Mouse (Mus musculus) adipocyte (in vitro differentiated cells): ENCODE results near the gene Rtbdn.

Experiments
- DNase-seq: peaks from one replicate; pipeline ENCODE4 v3.0.0-alpha.2; 2016; ENCODE audit warnings: low spot score

The Rtbdn gene

DNA sequence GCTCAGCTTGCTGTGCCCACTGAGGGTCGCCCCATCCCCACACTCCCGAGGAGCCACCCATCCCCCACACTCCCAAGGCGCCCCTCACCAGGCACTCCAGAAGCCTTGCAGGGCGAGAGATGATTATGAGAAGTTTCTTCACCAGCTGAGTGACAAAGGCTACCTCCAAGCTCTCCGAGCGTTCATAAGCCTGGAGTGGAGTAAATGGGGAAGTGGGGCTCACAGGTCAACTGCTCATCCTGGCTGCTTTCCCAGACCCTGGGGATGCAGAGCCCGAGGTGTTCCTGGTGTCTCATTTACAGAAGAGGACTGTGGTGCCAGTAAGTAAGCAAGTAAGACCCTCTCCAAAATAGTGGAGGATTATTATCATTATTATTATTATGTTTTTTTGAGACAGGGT, 21.2 kb upstream of the Rtbdn start:
- no peak for DNase-seq

DNA sequence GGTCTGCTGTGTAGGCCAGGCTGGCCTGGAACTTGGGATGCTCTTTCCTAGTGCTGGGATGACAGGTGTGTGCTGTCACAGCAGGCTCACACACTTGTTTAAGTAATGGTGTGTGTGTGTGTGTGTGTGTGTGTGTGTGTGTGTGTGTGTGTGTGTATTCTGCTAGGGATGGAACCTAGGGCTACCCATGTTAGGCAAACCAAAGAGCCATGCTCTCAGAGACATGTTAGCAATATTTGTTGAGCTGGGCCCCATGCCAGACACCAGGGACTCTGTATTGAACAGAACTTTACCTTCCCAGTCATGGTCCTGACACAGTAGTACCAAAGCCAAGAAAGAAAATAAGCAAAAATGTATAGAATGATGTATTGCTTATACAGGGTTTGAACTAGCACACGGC, 19.3 kb upstream of the Rtbdn start:
- no peak for DNase-seq

DNA sequence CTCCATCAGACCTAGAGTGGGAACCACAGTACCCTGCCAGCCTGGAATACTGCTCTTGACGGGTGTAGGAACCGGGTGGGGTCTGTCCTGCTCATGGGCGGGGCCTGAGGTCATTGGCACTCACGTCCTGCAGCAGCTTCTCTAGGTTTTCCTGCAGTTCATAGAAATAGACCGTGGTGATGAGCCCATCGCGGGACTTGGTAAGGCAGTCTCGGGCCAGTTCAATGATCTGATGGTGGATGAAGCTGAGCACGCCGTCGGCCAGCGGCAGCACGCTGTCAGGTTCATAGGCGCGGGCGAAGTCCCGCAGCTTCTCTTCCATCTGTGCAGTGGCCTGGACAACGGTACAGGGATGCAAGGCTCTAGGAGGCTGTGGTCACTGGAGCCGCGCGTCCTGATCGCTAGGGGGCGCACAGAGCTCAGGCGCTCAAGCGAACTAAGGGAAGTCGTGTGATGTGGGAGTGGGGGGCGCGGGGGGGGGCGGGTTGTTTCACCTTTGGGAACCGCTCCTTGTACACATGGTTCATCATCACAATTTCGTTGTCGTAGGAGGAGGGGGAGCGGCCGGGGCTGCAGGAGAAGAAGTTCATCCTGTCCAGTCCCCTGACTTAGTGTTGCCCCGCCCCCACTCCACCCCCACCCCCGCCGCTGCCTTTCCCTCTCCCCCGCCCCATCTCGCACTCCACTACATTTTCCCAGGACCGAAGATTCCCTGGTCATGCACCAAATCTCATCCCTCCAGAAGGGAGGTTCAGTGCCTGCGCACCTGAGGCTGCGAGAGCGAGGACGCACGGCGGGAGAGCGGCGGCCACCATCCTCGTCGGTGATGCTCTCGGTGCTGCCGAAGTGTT, 18.1 kb upstream of the Rtbdn start:
- DNase-seq = peak; percentile 62

DNA sequence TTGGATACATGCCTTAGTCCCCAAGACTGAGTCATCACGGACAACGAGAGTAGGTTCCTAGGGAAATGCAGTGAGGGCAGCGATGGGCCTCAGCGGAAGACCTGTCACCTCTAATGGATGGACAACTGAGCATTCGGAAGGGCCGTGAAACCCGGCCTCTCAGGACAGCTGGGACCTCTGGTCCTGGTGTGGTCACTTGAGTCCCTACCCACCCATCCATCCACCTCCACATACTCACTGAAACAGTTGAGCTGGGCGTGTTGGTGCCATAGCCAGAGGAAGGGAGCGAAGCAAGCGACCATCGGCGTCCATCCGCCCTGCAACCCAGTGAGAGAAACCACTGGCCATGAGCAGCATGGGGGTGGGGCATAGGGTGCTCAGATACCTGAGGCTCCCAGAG, 16.2 kb upstream of the Rtbdn start:
- no peak for DNase-seq

DNA sequence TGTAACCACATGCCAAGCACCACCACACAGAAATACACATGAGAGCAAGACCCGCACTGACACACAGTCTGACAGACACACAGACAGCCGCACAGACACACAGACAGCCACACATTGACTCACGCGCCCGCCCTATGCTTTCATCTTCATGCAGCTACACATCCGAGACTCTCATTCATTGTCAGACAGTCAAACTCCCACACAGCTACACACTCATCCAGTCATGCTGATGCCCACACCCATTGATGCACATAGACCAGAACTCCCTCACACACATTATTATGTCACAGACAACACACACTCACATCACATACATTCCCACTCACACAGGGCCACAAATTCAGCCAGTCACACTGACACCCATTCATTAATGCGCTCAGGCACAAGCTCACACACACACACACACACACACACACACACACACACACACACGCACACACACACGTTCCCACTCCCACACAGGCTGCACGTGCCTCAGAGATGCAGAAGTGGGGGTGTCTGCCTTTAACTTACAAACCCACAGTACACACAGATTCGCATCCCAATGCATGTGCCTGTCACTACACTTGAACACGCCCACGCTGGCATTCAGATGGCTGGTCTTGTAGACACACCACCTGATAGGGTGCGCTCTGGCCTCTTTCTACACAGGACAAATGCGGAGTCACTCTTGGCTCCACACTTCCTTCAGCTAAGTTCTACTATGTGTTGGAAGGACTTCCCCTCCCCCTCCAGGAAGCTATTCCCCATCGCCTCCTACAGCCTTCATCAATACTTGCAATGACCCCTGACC, 12.8 kb upstream of the Rtbdn start:
- DNase-seq = no peak

DNA sequence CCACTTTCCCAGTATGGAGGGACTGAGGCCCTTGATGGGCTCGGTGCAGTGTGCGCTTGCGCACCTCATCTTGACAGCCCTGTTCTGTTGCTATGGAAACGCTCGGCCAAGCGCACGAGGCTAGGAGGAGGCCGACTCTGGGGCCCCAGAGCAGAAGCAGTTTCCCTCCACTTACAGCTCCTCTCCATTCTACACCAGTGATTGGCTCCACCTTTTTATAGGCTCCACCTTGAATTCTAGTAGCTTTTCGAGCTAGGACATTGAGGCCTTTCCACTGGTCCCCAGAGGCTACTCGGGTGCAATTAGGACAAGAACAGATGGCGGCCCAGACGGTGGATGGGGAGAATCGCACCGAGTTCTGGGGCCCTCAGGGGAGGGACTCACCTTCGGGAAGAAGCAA, 11.9 kb upstream of the Rtbdn start:
- DNase-seq = no peak

DNA sequence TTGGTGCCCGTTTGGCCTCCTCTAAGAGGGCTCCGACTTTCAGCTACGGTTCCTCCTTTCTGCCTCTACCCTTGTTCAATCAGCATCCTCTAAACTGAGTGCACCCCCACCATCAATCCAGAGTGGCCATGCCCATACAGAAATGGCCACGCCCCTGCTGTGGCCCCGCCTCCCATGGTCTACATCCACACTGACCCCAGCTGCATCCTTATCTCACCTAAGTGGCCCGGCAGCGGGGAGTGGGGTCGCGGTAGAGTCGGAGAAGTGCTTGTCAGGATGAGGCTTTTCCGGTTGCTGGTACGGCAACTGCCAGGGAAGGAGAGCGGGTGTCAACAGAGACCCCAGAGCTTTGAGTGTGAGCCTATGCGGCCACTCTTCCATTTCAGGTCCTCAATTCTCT, 11.3 kb upstream of the Rtbdn start:
- DNase-seq = no peak

DNA sequence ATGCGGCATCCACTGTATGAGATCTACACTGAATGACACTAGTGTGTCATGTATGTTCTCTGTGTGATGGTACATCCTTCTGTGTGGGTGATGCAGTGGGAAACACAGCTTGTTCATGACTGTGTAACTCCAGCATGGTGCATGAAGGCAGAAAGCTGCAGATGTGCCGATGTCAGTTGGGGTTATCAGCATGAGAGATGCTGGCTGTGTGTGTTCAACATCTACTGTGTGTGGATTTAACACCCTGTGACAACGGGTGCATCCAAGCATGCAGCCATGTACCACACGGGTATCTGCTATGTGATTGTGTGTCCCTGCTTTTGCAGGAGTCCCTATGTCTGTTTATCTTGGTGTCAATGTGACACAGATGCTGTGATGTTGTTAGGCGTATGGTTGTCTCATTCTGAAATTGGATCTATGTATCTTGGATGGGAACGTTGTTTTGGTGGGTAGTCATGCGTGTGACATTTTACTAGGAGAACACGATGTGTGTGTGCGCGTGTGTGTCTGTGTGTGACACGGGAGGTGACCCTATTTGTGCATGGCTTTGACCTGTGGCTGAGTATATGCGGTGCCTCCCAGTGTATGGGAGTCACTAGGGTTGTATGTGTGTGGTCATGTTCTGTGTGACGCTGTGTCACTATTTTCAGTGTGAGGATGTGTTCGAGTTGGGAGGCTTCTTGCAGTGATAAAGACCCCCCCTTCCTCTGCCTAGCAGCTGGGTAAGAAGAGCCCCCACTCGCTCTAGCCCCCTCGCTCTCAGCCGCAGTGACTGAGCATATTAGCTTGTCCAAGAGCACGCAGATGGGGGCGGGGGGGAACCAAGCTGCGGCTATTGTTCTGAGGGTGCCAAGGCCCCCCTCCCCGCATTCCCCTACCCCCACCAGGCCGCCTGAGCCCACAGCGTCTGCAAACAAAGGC, 10.5 kb upstream of the Rtbdn start:
- DNase-seq = no peak

DNA sequence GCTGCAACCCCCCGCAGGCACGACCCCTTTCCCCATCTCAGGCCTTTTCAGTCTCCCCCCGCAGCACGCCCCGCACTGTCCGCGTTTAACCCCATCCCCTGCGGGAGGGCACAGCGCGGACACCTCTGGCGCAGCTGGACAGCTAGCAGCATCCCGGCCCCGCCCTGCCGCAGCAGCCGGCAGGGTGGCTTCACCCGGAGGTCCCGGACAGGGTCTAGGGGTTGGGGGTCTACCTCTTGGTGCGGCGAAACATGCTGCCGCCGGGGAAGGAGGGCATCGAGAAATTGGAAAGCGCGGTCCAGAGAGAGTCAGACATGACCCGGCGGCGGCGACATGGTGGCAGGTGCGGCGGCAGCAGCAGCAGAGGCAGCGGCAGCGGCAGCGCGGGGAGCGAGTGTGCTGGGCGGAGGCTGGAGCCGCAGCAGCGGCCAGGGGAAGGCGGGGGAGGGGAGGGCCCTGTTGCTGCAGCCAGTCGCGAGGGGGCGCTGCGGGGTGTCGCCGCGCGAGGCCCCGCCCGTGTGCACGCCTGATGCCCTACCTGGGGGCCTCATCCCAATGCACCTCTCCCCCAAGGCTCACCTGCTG, 9.7 kb upstream of the Rtbdn start, which contains the start of gene Mast1:
TSS of gene Mast1 (minus strand) at position 398 of the 585 bp plus-strand sequence.
- DNase-seq = no peak

DNA sequence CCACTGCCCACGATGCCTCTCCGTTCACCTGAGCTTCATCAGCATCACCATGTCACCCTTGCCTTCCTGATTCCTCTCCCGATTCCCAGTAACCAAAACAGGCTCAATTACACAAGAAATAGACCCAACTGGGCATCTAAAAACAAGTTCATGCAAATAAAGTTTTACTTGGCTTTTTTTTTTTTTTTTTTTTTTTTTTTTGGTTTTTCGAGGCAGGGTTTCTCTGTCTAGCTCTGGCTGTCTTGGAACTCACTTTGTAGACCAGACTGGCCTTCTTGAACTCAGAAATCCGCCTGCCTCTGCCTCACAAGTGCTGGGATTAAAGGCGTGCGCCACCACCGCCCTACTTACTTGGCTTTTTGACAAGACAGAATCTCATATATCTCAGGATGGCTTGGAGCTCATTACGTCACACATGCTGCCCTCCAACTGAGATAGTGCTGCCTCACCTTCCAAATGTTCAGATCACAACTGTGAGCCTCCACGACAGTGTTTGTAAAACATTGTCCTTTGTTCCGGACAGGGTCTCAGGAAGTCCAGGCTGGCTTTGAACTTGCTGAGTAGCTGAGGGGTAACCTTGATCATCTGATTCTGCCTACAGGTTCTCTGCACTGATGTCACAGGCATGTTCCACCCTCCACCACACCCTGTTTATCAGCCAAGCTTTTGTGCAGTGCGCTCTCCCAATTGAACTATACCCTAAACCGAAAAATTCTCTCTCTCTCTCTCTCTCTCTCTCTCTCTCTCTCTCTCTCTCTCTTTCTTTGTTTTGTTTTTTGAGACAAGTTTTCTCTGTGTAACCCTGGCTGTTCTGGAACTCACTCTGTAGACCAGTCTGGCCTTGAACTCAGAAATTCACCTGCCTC, 8.9 kb upstream of the Rtbdn start:
- no peak for DNase-seq

DNA sequence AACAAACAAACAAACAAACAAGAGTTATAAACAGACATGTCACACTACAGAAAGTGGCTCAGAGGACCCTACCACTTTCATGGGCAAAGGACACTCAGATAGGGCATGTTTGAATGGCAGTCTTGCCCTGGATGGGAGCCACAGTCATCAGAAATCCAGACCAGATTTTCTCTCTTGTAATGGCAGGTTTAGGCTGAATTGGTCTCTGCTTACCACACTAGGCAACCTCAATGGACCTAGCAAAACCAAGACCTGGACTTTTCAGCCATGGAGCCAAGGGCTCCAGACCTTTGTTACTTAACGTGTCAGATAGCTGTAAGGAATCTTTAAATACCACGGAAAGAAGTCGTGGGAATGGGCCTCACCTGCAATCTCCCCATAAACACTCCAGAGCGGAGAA, 3.1 kb upstream of the Rtbdn start:
- DNase-seq = no peak

DNA sequence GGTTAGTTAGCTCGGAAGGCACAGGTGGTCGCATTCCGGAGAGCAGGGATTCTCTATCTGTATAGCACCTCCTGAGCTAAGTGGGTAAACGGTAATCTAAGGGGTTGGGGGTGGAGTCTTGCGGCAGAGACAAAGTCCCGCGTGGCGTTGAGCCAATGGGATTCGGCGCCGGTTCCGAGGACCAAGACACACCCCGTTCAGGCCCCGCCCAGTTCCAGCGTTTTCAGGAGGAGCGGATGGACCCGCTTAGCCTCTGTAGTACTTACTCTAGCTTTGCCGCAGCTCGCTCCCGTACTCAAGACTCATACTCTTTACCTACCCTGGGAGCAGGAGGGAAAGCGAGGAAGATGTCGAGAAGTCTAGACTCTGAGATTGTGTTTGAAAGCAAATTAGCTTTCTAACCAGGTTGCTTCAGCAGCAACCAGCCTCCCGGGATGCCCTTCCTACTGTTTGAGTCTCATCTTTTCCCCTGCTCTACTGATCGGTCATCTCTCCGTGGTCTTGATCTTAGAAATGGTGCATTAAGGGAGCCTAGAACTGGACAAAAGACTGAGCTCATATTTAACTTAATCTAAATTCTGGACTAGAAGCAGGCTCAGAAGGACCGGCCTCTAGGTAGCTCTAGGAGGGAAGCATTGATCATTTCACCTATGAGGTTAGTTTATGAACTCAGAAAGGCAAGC, 2.2 kb upstream of the Rtbdn start:
- DNase-seq = no peak

DNA sequence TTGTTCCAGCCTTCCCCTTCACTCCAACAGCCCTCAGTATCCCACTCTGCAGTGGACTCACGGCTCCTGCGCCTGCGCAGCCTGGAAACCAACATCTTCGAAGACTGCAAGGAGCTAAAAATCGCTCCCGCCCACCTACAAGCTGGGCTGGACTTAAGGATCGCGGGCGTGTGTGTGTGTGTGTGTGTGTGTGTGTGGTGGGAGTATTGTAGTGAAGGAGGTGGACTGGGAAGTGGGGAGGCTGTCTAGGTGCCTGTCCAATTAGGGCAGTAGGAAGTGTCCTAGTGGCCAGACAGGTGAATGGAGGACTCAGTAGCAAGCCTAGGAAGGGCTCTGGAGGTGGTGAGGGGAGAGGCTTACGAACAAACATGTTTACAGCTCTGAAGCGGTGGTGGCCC, 1.6 kb upstream of the Rtbdn start:
- no peak for DNase-seq

DNA sequence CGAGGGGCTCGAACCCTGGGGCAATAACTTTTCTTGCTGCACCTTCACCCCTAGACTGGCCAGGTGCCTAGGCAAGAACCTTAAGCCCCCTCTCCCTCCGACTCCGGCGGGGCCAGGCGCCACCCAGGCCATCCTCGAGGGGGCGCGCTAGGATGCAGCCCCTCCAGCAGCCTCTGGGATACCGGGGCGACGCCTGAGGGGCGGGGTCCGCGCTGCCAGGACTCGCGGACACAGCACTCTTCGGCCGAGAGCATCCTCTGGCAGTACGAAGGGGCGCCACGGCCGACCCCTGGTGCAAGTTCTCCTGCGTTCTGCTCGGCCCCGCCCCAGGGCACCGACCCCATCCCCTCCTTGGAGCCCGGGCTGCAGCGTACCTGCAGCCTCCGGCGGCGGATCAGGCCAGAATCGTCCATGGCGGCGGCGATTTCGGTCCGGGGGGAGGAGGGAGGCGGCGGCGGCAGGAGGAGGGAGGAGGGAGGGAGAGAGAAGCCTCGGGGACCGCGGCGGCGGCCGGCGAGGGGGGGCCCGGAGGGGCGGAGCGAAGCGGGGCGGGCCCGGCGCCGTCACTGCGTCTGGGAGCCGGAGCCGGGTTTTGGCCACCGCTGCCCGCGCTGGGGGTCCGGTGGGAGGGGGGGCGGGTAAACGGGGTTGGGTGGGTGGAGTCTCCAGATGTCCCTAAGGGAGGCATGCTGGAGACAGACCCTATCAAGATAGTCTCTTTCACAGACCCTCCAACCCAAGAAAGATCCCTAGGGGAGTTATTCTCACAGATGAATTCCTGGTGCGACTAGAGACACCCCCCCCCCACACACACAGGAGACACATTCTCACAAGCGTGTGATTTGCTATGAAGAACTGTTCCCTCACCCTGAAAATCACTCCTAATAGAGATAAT, 911 bp upstream of the Rtbdn start:
- no peak for DNase-seq

DNA sequence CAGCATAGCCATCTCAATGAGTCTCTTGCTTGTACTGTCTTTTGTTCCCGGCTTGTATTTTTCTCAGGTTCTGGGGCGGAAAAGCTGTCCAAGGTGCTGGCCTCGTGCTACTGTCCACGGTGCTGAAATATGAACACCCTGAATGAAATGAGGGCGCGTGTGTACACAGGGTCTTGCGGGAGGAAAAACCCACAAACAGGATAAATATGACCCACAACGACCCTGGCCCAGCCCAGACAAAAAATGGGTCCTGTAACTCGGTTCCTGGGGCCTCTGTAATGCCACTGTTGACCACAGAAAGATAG, 402 bp downstream of the Rtbdn start:
- peak; percentile 74 for DNase-seq

DNA sequence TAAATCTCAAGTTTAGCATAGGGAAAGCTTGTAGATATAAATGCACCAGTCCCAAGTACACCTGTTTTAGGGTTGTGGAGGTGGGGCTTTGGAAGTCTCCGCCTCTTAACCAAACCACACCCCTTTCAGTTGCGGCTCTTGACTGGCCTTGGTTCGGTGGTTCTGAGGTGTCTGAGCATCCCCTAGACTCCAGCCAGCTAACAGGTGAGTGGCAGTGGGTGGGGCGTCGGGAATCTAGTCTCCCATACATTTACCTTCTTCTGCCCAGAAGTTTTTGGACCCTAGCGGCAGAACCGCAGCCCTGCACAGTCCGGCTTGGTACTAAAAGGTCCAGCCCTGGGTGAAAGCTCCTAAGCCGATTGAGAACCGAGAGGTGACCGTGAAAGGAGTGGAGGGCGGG, 3.0 kb downstream of the Rtbdn start:
- DNase-seq = no peak

DNA sequence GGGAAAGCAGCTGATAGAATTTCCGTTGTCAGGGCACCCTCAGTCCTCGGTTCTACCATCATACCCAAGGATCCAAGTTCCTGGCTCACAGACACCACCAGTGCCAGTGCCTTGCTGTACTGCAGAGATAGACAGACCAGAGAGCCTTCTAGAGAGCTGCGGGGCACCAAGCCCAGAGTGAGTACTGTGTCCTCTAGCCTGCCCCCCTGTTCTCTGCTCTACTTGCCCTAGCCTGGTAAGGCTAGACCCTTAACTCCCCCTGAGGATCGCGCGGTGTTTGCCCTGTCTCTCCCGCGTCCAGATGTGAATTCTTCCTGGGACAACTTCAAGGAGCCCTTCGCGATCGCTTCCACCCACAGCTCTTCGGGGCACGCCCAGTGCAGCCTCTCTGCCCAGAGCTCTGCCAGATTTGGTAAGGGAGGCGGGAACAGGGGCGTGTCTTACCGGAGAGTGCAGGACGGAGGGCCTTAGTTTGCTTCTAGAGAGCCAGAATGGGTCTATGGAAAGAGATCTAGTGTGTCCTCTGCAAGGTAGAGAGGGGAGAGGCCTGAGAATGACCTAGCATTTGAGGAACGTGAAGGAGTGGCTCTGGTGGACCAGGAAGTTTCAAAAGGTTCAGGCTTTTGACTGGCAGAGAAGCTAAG, 5.9 kb downstream of the Rtbdn start:
- DNase-seq = no peak

DNA sequence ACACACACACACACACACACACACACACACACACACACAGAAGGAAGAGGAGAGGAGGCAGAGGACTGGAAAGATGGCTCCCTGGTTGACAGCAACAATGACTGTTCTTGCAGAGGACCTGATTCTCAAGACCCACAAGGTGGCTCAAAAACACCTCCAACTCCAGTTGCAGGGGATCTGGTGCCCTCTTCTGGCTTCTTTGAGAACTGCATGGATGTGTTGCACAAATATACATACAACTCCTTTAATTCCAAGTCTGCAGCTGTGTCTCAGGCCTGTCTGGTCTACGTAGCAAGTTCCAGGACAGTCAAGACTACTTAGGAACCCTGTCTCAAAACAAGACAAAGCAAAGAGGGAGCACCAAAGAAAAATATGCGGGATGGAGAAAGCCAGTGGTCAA, 10.0 kb downstream of the Rtbdn start:
- DNase-seq = peak; percentile 78

DNA sequence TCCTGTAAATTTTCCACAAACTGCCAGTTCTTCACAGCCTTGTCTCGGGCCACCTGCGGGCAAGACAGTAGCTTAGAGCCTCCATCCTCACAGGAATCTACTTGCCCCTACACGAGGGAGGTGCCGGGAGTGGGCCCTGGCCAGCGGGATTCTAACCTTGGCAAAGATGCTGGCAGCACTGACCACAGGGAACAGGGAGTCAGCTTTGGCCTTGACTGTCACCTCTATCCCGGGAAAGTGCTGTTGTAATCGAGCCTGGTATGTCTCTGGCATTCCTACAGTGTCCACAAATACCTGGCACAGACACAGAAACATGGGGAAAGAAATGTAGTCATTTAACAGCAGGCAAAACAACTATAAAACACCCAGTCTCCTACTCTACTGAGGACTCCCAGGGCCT, 13.0 kb downstream of the Rtbdn start:
- DNase-seq = peak; percentile 96
